Mouse (Mus musculus) heart, embryonic 13.5 days (tissue): Measurements from ENCODE around the gene Cdc20. TPM values are rescaled to one million over a fixed set of nuclear protein-coding genes. Genes with fewer than 3 reads are reported as not detected.
A peak's percentile ranks its signal among the peaks of the same experiment; 100 is the strongest.

ENCODE experiments used
- ATAC-seq: fragments of 200-750 bp; cut with Nextera tagmentation; 2 replicates; pipeline ENCODE4 v1.8.0; 2017; ENCODE audit warnings: moderate TSS enrichment; ENCODE audit not compliant: insufficient number of reproducible peaks, low FRiP score, low TSS enrichment; ENCODE audit errors: extremely low read depth
- H3K27ac ChIP-seq: fragments of 300-500 bp; sonication (generic); replicated peaks from 2 replicates; pipeline ENCODE4 v1.5.1; 2015; ENCODE audit warnings: moderate library complexity, mild to moderate bottlenecking, inconsistent platforms
- H3K27me3 ChIP-seq: fragments of 300-500 bp; sonication (generic); replicated peaks from 2 replicates; pipeline ENCODE4 v1.6.1; 2015; ENCODE audit warnings: mild to moderate bottlenecking, inconsistent platforms
- H3K36me3 ChIP-seq: fragments of 300-500 bp; sonication (generic); 2 replicates; pipeline ENCODE4 v1.6.1; 2015; ENCODE audit warnings: mild to moderate bottlenecking, inconsistent platforms
- H3K4me1 ChIP-seq: fragments of 300-500 bp; sonication (generic); 2 replicates; pipeline ENCODE4 v1.6.1; 2015; ENCODE audit warnings: inconsistent platforms
- H3K4me2 ChIP-seq: fragments of 300-500 bp; sonication (generic); 2 replicates; pipeline ENCODE4 v1.6.1; 2015; ENCODE audit warnings: inconsistent platforms, mild to moderate bottlenecking, moderate library complexity
- H3K4me3 ChIP-seq: fragments of 300-500 bp; sonication (generic); 2 replicates; pipeline ENCODE4 v1.5.1; 2015; ENCODE audit warnings: moderate library complexity, mild to moderate bottlenecking, inconsistent platforms
- H3K9ac ChIP-seq: fragments of 300-500 bp; sonication (generic); 2 replicates; pipeline ENCODE4 v1.6.1; 2015; ENCODE audit warnings: inconsistent platforms, mild to moderate bottlenecking, moderate library complexity
- H3K9me3 ChIP-seq: fragments of 300-500 bp; sonication (generic); 2 replicates; pipeline ENCODE4 v1.6.1; 2016; ENCODE audit warnings: inconsistent platforms
- WGBS: fragments of 180-500 bp; shearing (Covaris S2); methylation state at CpG from one replicate; pipeline ENCODE4 v1.1.7; 2015; ENCODE audit warnings: mixed read lengths; 5-methylcytosine and 5-hydroxymethylcytosine counted together
- polyA plus RNA-seq: library from polyadenylated mRNA; unstranded; fragments of >200 nt; fragmentation: Nextera tagmentation; extraction: Ambion mirVana; gene quantifications from 2 replicates; pipeline ENCODE4 v1.2.1, GENCODE M21; 2015

Gene Cdc20
- polyA plus RNA-seq, 1 experiment from 2014 or later = 171 TPM

DNA sequence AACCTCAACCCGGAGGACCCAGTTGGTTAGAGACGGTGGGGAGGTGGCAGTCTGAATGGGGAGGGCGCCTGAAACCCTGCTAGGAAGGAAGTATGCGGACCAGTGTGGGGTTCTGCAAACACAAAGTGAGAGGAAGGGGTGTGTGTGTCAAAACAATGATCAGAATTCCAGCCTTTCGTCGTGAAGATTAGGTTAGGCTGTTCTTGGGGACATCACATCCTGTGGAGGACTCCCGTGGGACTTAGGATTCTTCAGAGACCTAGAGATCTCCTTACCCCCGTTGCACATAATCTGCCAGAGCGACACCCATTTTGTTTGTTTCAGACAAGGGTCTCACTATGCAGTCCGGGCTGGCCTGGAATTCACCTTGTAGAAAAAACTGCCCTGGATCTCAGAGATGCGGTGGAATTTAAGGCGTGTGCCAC is 689 bp upstream of the Cdc20 start:
- peak overlapping the region; percentile 95 for H3K27ac ChIP-seq
- H3K27me3 ChIP-seq = no peaks in the 10 kb centered on the region
- peaks cover 32% of the 10 kb centered on the region for H3K36me3 ChIP-seq
- H3K9me3 ChIP-seq = no peaks in the 10 kb centered on the region
- peaks cover 40% of the 10 kb centered on the region for H3K4me1 ChIP-seq
- H3K9ac ChIP-seq = peak overlapping the region; percentile 84
- peak overlapping the region; percentile 97 for H3K4me2 ChIP-seq
- no peak for ATAC-seq
- 6% methylated on average over 12 of the region's 12 CpGs for WGBS
- H3K4me3 ChIP-seq = peak overlapping the region; percentile 85

DNA sequence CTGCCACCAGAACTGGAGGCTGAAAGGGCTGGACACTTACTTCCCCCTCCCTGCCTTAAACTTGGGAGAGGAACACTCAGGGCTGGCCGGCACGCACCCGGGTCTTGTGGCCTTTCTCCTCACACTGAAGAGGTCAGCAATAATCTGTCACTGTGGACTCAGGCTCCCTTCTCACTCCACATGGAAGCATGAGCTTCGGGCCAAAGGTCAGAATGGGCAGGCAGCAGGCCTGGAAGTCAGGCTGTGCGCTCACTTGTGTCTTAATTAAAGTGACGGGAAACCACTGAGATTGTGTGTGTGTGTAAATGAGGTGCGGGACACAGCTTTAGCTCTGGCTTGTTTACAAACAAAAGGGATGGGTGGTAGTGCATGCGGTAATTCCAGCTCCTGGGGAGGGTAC is 4.8 kb downstream of the Cdc20 start:
- H3K4me1 ChIP-seq = peaks cover 60% of the 10 kb centered on the region
- ATAC-seq = no peak
- H3K9ac ChIP-seq = no peak overlapping the region
- H3K9me3 ChIP-seq = no peaks in the 10 kb centered on the region
- WGBS = 81% methylated on average over 8 of the region's 8 CpGs
- no peaks in the 10 kb centered on the region for H3K27me3 ChIP-seq
- H3K27ac ChIP-seq = no peak overlapping the region
- H3K4me3 ChIP-seq = no peak overlapping the region
- peaks cover 63% of the 10 kb centered on the region for H3K36me3 ChIP-seq
- H3K4me2 ChIP-seq = no peak overlapping the region

DNA sequence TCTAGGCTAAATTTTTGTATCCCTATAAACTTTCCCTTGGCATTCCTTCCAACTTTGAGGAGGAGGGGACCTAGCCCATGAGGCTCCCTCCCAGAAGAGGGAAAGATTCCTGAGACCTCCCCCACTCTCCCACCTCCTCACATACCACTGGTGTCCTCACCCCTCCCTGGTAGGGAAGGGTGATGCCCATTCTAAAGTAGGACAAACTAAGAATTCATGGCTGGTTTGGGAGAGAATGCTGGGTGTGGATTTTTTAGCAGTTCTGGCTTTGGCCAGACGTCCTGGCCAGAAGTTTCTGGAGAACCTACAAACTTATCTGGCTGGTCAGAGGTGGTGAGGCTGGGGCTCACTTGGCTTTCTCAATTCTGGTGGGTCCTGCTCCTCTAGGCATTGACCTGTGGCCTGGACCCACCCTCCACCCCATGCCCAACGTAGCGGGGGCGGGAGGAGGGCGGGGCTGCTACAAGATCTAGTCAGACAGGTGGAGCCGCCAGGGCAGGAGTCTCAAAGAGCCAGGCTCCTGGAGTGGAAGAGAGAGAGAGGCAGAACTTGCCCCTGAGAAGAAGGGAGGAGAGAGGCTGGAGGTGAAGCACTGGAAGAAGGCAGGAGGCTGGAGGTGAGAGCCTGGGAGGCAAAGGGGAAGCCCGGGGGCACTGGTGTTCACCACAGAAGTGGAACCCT is 7.8 kb downstream of the Cdc20 start:
- H3K36me3 ChIP-seq = peaks cover 46% of the 10 kb centered on the region
- peak overlapping the region; percentile 84; the same call in 1 of the 2 replicates for H3K27ac ChIP-seq
- no peaks in the 10 kb centered on the region for H3K27me3 ChIP-seq
- peaks cover 40% of the 10 kb centered on the region for H3K4me1 ChIP-seq
- no peaks in the 10 kb centered on the region for H3K9me3 ChIP-seq
- peak overlapping the region; percentile 83 for H3K4me2 ChIP-seq
- no peak for ATAC-seq
- 39% methylated on average over 7 of the region's 7 CpGs for WGBS
- H3K9ac ChIP-seq = peak overlapping the region; percentile 89
- peak overlapping the region; percentile 77 for H3K4me3 ChIP-seq

DNA sequence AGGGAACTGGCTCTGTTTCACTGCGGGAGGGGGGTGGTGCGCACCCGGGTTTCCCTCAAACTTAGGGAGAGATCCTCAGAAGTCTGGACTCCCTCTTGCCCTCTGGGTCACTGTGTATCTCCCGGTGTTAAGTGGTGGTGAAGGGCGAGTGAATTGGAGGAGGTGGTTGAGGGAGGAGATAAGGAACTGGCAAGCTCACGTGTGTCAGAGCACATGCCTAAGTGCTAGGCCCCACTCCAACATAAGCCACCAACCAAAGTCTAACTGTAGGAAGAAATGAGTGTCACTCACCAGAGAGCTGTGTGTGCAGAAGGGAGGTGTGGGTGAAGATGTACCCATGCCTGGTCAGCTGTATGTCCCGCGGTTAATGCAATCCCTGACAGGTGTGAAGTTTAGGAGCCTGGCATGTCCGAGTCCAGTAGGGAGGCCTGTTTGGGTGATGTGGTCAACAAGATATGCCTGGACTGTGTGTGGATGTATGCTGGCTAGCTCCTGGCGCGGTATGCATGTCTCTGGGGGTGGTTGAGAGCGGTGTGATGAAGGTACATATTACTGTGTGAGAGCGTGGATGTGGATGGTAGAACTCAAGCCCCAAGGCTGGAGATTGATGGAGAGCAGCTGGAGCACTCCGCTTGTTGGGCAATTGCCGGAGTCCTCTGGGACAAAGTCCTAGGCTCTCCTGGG is 8.5 kb downstream of the Cdc20 start:
- Histone ChIP-seq H3K9me3 (no peaks in the 10 kb centered on the region), H3K4me3 (peak overlapping the region; percentile 77), H3K4me2 (peak overlapping the region; percentile 83), H3K36me3 (peaks cover 45% of the 10 kb centered on the region), H3K4me1 (peaks cover 34% of the 10 kb centered on the region), H3K27ac (peak overlapping the region; percentile 84), H3K27me3 (no peaks in the 10 kb centered on the region), H3K9ac (peak overlapping the region; percentile 89)
- no peak for ATAC-seq
- WGBS = 33% methylated on average over 15 of the region's 15 CpGs

DNA sequence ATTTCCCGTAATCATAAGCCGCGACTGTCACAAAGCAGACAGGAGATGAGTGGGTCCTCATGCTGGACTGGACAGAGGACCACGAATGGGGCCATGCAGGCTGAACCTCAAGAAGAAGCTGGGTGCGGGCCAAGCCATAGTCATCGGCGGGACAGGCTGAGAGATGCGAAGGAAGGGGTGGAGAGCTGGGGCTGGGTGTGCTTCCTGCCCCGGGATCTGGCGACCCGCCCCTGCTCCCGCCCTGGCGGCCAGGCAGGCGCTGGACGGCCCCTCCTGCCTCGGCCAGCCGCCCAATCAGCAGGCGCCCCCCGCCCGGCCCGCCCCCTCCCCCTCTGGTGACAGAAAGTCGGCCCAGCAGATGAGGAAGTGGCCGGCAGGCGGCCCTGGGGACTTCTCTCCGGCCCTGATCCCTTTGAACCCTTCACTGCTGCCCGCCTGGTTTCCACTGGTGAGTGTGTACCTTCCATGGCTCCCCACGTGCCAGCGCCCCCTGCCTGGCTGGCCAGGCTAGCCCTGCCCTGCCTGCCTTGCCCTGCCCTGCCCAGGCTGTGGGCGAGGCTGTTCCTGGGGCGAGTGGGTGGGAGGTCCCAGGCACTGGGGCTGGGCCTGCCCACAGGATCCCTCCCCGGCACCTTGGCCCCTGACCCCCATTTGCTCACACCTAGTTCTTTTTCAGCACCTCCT is 9.2 kb downstream of the Cdc20 start, which contains the start of gene Elovl1:
Gene Elovl1 (plus strand): TSS at position 326 of the 684 bp plus-strand sequence.
- Histone ChIP-seq H3K27ac (peak within 1 kb of the TSS; percentile 84), H3K4me3 (peak within 1 kb of the TSS; percentile 77), H3K4me1 (peaks cover 34% of the 10 kb centered on the region), H3K9ac (peak within 1 kb of the TSS; percentile 89), H3K4me2 (peak within 1 kb of the TSS; percentile 83), H3K9me3 (no peaks in the 10 kb centered on the region), H3K36me3 (peaks cover 43% of the 10 kb centered on the region), H3K27me3 (no peaks in the 10 kb centered on the region)
- ATAC-seq = peak; percentile 95
- WGBS = under 1% methylated on average over 28 of the region's 31 CpGs

DNA sequence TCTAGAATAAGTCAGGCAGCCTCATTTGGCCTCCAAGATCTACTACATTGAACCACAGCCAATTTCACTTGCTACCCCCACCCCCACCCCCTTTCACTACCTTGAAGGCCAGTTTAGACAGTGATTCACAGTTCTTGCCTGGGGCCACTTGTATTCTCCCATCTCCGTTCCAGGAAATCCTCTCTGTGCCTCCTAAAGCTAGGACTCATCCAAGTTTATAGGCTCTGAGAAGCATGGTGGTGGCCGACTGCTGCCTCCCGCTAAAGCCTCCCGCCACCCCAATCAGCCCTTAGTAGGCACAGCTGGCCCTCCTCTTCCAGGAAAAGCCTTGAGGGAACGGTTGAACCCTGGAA is 9.8 kb downstream of the Cdc20 start:
- Histone ChIP-seq H3K36me3 (peaks cover 42% of the 10 kb centered on the region), H3K9ac (peak overlapping the region; percentile 82), H3K4me3 (peak overlapping the region; percentile 77), H3K4me1 (peaks cover 32% of the 10 kb centered on the region), H3K27me3 (no peaks in the 10 kb centered on the region), H3K9me3 (no peaks in the 10 kb centered on the region), H3K27ac (peak overlapping the region; percentile 84), H3K4me2 (peak overlapping the region; percentile 83)
- 4% methylated on average over 5 of the region's 5 CpGs for WGBS
- no peak for ATAC-seq

DNA sequence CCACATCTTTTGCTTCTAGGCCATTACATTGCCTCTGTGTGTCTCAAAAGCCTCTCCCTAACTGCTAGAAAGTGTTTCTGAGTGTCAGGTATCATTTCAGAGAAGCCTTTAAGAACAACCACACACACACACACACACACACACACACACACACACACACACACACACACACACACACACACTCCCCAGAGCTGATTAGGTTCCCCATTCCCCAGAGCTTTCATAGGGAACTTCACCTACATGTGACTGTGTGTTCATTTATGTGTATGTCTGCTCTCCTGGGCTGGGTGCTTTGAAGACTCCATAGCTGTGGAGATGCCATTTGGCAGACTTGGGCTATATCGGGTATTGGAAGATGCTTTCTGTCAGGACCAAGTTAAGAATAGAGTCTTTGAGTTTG is 11.8 kb downstream of the Cdc20 start:
- Histone ChIP-seq H3K4me2 (no peak overlapping the region), H3K4me1 (peaks cover 27% of the 10 kb centered on the region), H3K27ac (no peak overlapping the region), H3K36me3 (peaks cover 40% of the 10 kb centered on the region), H3K9ac (no peak overlapping the region), H3K4me3 (no peak overlapping the region), H3K9me3 (no peaks in the 10 kb centered on the region), H3K27me3 (no peaks in the 10 kb centered on the region)
- 79% methylated on average over 1 of the region's 1 CpGs for WGBS
- no peak for ATAC-seq

DNA sequence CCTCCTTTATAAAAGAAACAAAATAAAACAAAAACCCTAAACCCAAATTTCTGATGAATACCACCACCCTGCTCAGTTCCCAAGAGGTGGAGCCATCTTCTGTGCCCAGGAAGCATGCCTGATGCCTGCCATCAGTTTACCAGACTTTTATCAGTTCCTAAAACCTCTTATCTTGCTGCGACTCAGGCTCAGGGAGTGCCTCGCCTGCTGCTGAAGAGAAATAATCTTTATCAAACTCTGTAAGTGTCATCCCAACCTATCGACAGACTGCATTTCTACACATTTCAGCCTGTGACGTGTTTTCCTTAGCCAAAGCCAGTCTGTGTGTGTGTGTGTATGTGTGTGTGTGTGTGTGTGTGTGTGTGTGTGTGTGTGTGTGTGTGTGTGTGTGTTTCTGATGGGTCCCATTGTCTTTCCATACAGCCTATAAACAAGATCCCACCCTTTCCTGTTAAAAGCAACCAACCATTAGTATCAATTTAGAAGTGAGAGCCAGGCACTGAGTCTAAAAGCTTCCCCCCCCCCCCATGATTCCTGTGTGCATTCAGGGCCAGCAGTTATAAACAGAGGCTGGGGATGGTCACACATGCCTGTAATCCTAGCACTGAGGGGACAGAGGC is 12.5 kb downstream of the Cdc20 start:
- Histone ChIP-seq H3K9me3 (no peaks in the 10 kb centered on the region), H3K27me3 (no peaks in the 10 kb centered on the region), H3K4me1 (peaks cover 20% of the 10 kb centered on the region), H3K9ac (no peak overlapping the region), H3K4me2 (no peak overlapping the region), H3K27ac (no peak overlapping the region), H3K36me3 (peaks cover 41% of the 10 kb centered on the region), H3K4me3 (no peak overlapping the region)
- WGBS = 26% methylated on average over 4 of the region's 4 CpGs
- no peak for ATAC-seq

DNA sequence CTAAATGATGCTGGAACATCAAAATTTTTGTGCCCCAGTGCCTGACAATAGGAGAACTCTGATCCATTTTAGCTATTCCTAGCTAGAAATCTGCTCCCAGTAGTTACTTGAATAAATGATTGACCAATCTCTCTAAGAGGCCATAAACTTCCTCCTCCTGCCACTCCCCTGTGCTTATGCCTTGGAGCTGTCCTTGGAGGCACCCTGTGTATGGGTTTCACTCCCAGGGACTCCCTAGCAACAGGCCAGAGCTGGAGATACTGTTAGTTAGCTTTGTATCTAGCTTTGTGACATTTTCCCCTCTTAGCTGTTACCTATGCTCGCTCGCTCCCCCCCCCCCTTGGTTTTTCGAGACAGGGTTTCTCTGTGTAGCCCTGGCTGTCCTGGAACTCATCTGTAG is 15.8 kb downstream of the Cdc20 start:
- Histone ChIP-seq H3K4me2 (no peak overlapping the region), H3K9me3 (no peaks in the 10 kb centered on the region), H3K9ac (no peak overlapping the region), H3K4me1 (no peaks in the 10 kb centered on the region), H3K27me3 (no peaks in the 10 kb centered on the region), H3K4me3 (no peak overlapping the region), H3K27ac (no peak overlapping the region), H3K36me3 (peaks cover 71% of the 10 kb centered on the region)
- no peak for ATAC-seq
- 89% methylated on average over 3 of the region's 3 CpGs for WGBS

DNA sequence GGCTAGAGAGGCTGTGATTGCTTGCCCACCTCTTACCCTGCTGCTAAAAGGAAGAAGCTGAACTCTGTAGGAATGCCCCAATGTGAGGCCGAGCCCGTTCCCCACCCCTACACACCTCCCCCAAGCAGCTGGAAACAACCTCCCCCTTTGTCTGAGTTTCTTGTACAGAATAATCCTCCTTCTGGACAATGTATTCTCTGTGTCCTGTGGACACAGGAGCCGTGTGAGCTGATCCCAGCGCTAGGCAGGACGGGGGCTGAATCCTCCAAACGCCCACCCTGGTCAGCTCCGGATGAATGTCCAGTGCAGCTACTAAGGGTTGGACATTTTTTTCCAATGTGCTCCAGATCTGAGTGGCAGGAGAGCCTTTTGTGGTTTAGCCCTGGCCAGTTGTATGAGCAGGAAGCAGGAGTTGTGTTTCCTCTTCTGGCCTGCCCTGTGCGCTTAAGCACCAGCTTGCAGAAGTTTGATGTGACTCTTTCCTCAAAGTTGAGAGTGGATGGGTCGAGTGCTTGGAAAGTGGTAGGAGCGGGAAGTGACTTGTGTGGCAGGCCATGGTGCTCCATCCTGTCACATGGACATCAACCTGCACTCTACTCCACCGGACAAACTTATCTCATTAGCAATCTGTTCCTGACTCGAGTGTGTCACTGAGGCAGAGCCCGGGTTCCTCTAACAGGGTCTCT is 19.9 kb downstream of the Cdc20 start:
- H3K36me3 ChIP-seq = peaks cover 96% of the 10 kb centered on the region
- no peak overlapping the region for H3K27ac ChIP-seq
- no peak overlapping the region for H3K9ac ChIP-seq
- no peak overlapping the region for H3K4me2 ChIP-seq
- ATAC-seq = no peak
- no peaks in the 10 kb centered on the region for H3K4me1 ChIP-seq
- no peaks in the 10 kb centered on the region for H3K9me3 ChIP-seq
- H3K27me3 ChIP-seq = no peaks in the 10 kb centered on the region
- H3K4me3 ChIP-seq = no peak overlapping the region
- 81% methylated on average over 13 of the region's 13 CpGs for WGBS

DNA sequence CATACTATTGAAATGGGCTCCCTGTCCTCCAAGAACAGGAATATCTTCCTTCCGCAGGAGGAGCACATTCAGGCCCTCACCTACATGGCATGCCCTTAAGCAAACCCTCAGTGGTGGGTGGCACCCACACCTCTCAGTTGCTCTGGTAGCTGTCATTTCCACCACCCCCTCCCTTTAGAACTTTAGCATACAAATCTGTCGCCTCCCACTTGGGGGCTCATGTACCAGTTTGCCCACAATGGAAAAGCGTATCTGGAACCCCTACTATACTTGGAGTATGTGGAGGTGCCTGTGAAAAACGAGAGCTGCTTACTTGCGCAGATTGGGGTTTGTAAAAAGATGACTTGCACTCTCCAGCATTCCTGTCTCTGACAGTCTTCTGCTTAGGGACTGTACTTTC is 20.8 kb downstream of the Cdc20 start:
- H3K4me3 ChIP-seq = no peak overlapping the region
- H3K9ac ChIP-seq = no peak overlapping the region
- no peak overlapping the region for H3K4me2 ChIP-seq
- 90% methylated on average over 5 of the region's 5 CpGs for WGBS
- H3K27ac ChIP-seq = no peak overlapping the region
- H3K4me1 ChIP-seq = no peaks in the 10 kb centered on the region
- H3K9me3 ChIP-seq = no peaks in the 10 kb centered on the region
- no peak for ATAC-seq
- peaks cover 98% of the 10 kb centered on the region for H3K36me3 ChIP-seq
- no peaks in the 10 kb centered on the region for H3K27me3 ChIP-seq
